Mouse (Mus musculus) limb, embryonic 13.5 days (tissue): ENCODE data around the gene Zfp217. TPM values are rescaled to one million over a fixed set of nuclear protein-coding genes. Genes with fewer than 3 reads are reported as not detected.

ENCODE experiments used
- ATAC-seq: fragments of 200-750 bp; cut with Nextera tagmentation; 2 replicates; pipeline ENCODE4 v1.8.0; 2017; ENCODE audit warnings: low read depth, moderate number of reproducible peaks, moderate TSS enrichment; ENCODE audit not compliant: low FRiP score
- H3K27ac ChIP-seq: fragments of 300-500 bp; sonication (generic); 2 replicates; pipeline ENCODE4 v1.5.1; 2015; ENCODE audit warnings: inconsistent platforms, mild to moderate bottlenecking, moderate library complexity
- H3K27me3 ChIP-seq: fragments of 300-500 bp; sonication (generic); 2 replicates; pipeline ENCODE4 v1.6.1; 2015; ENCODE audit warnings: mild to moderate bottlenecking, inconsistent platforms
- H3K36me3 ChIP-seq: fragments of 300-500 bp; sonication (generic); 2 replicates; pipeline ENCODE4 v1.6.1; 2015; ENCODE audit warnings: inconsistent platforms, mild to moderate bottlenecking, moderate library complexity
- H3K4me1 ChIP-seq: fragments of 300-500 bp; sonication (generic); 2 replicates; pipeline ENCODE4 v1.6.1; 2015; ENCODE audit warnings: inconsistent platforms
- H3K4me2 ChIP-seq: fragments of 300-500 bp; sonication (generic); replicated peaks from 2 replicates; pipeline ENCODE4 v1.6.1; 2015; ENCODE audit warnings: inconsistent platforms, mild to moderate bottlenecking, moderate library complexity
- H3K4me3 ChIP-seq: fragments of 300-500 bp; sonication (generic); 2 replicates; pipeline ENCODE4 v1.5.1; 2015; ENCODE audit warnings: moderate library complexity, mild to moderate bottlenecking, inconsistent platforms
- H3K9ac ChIP-seq: fragments of 300-500 bp; sonication (generic); 2 replicates; pipeline ENCODE4 v1.6.1; 2015; ENCODE audit warnings: mild to moderate bottlenecking, inconsistent platforms
- H3K9me3 ChIP-seq: fragments of 300-500 bp; sonication (generic); 2 replicates; pipeline ENCODE4 v1.6.1; 2016; ENCODE audit warnings: inconsistent platforms
- WGBS: fragments of 180-500 bp; shearing (Covaris S2); methylation state at CpG from one replicate; pipeline ENCODE4 v1.1.7; 2015; 5-methylcytosine and 5-hydroxymethylcytosine counted together
- polyA plus RNA-seq: library from polyadenylated mRNA; unstranded; fragments of >200 nt; fragmentation: Nextera tagmentation; extraction: Ambion mirVana; gene quantifications from 2 replicates; pipeline ENCODE4 v1.2.1, GENCODE M21; 2015

The Zfp217 gene
- polyA plus RNA-seq, 1 experiment from 2014 or later, result 4.6 TPM

- H3K27ac ChIP-seq, result no peak overlapping the region
- no peaks in the 10 kb centered on the region for H3K36me3 ChIP-seq
- ATAC-seq, result no peak
- H3K4me1 ChIP-seq, result peaks cover 47% of the 10 kb centered on the region
- no peak overlapping the region for H3K4me3 ChIP-seq
- H3K27me3 ChIP-seq, result peaks cover 3% of the 10 kb centered on the region; the same call in 1 of the 2 replicates
- no peak overlapping the region for H3K4me2 ChIP-seq
- H3K9me3 ChIP-seq, result no peaks in the 10 kb centered on the region
- H3K9ac ChIP-seq, result no peak overlapping the region
- WGBS, result 32% methylated on average over 6 of the region's 6 CpGs
Observed at GRCm38 (mm10) chr2:170076941-170077490, 70.9 kb downstream of the Zfp217 start.

DNA sequence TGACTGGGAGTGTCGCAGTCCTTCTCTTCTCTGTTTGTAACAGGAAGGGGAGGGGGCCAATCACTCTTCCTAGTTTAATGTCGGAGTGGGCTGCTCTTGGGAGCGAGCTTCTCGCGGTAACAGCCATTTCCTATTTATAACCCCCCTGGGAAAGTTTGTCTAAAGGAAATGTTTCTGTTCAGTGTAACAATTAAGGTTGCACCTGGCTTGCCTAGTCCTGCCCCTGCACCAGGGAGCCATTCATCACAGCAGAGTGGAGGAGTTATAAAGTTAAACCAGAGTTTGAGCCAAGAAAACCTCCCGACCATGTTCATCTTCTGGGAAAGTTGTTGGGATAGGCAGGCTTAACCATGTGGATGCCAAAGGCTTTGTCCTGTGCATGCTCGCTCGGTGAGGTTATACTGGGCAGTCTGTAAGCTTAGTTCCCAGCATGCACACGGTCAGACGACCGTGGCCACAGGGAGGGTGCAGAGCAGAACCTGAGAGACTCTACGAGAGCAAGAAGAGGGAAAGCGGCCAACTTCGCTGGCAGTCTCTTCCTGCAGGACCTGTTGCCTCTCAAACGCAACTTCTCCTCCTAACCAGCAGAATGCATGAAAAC lies 77.2 kb downstream of the Zfp217 start:
- WGBS, result 6% methylated on average over 15 of the region's 15 CpGs
- H3K9ac ChIP-seq, result 0 out of 2 replicates have a peak overlapping the region, but pooled peaks have one; percentile 8
- peak overlapping the region; percentile 31 for H3K4me3 ChIP-seq
- no peaks in the 10 kb centered on the region for H3K36me3 ChIP-seq
- peak; percentile 93 for ATAC-seq
- H3K4me2 ChIP-seq, result peak overlapping the region; percentile 63
- peak overlapping the region; percentile 75 for H3K27ac ChIP-seq
- peaks cover 12% of the 10 kb centered on the region for H3K9me3 ChIP-seq
- peaks cover 7% of the 10 kb centered on the region; the same call in 1 of the 2 replicates for H3K27me3 ChIP-seq
- H3K4me1 ChIP-seq, result peaks cover 46% of the 10 kb centered on the region

DNA sequence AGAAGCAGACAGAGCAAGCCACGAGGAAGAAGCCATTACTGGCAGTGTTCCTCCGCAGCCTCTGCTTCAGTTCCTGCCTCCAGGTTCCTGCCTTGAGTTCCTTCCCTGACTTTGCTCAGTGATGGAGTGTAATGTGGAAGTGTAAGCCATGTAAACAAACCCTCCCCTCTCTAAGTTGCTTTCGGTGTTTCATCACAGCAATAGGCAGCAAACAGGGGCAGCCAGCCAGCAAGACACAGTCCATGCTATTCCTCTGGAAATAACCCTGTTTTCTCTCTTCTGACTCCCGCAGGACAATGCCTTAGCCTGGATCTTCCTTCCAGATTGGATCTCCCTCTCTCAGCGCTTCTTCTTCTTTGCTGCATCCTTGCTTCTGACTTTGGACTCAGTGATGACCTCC lies 77.9 kb downstream of the Zfp217 start:
- ATAC-seq, result no peak
- no peak overlapping the region for H3K4me2 ChIP-seq
- H3K27ac ChIP-seq, result peak overlapping the region; percentile 52; the same call in 1 of the 2 replicates
- H3K4me1 ChIP-seq, result peaks cover 40% of the 10 kb centered on the region
- WGBS, result 66% methylated on average over 5 of the region's 5 CpGs
- peaks cover 15% of the 10 kb centered on the region for H3K9me3 ChIP-seq
- peaks cover 7% of the 10 kb centered on the region; the same call in 1 of the 2 replicates for H3K27me3 ChIP-seq
- no peaks in the 10 kb centered on the region for H3K36me3 ChIP-seq
- H3K9ac ChIP-seq, result no peak overlapping the region
- no peak overlapping the region for H3K4me3 ChIP-seq

- no peak overlapping the region for H3K27ac ChIP-seq
- 80% methylated on average over 3 of the region's 3 CpGs for WGBS
- no peak overlapping the region for H3K4me3 ChIP-seq
- ATAC-seq, result no peak
- no peaks in the 10 kb centered on the region for H3K4me1 ChIP-seq
- H3K4me2 ChIP-seq, result no peak overlapping the region
- no peaks in the 10 kb centered on the region for H3K36me3 ChIP-seq
- no peak overlapping the region for H3K9ac ChIP-seq
- peaks cover 23% of the 10 kb centered on the region for H3K9me3 ChIP-seq
- H3K27me3 ChIP-seq, result no peaks in the 10 kb centered on the region
Observed at GRCm38 (mm10) chr2:170062378-170062777, 85.5 kb downstream of the Zfp217 start.

DNA sequence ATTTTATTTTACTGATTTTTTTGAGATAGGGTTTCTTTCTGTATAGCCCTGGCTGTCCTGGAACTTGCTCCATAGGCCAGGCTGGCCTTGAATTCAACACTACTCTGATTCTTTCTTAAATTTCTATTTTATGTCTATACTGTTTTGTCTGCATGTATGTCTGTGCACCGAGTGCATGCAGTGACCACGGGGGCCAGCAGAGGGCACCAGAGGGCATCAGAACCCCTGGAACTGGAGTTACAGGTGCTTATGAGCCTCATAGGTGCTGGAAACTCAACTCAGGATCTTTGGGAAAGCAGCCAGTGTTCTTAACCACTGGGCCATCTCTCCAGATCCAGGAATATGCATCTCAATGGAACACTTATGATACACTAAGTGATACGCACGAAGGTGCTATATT lies 87.8 kb downstream of the Zfp217 start:
- WGBS, result 69% methylated on average over 4 of the region's 4 CpGs
- Histone ChIP-seq H3K4me3 (no peak overlapping the region), H3K27me3 (no peaks in the 10 kb centered on the region), H3K9ac (no peak overlapping the region), H3K27ac (no peak overlapping the region), H3K36me3 (no peaks in the 10 kb centered on the region), H3K9me3 (peaks cover 12% of the 10 kb centered on the region; the same call in 1 of the 2 replicates), H3K4me2 (no peak overlapping the region), H3K4me1 (no peaks in the 10 kb centered on the region)
- no peak for ATAC-seq

DNA sequence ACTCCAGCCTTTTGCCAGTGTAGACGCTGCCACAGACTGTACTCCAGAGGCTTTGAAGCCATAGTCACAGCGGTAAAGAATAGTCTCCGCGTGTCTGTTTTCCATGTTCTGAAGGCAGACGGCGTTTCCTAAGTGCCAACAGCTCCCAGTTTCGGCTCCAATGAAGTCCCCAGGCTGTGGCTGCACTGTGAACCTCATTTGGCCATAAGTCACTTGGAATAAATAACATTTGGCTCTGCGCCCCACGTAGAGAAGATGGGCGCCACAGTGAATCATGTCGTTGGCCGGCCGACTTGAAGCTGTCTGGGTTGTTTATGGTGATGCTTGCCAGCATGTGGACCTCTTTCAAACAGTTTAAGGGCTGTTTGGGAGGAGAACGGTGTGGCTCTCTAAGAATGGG lies 89.1 kb downstream of the Zfp217 start:
- no peak for ATAC-seq
- 79% methylated on average over 14 of the region's 14 CpGs for WGBS
- H3K4me2 ChIP-seq, result no peak overlapping the region
- no peak overlapping the region for H3K9ac ChIP-seq
- H3K27me3 ChIP-seq, result no peaks in the 10 kb centered on the region
- H3K9me3 ChIP-seq, result peaks cover 8% of the 10 kb centered on the region; the same call in 1 of the 2 replicates
- no peak overlapping the region for H3K27ac ChIP-seq
- no peaks in the 10 kb centered on the region for H3K4me1 ChIP-seq
- H3K4me3 ChIP-seq, result no peak overlapping the region
- no peaks in the 10 kb centered on the region for H3K36me3 ChIP-seq
